Mouse (Mus musculus) cerebellum, adult 9-11 months (tissue): ENCODE results near the gene Tet1.

ENCODE experiments used
- DNase-seq: peaks from one replicate; pipeline ENCODE4 v3.0.0; 2022

Tet1 gene

GRCm38 (mm10) chr10:62891025-62891424, 17.8 kb downstream of the Tet1 start:
- DNase-seq, result no peak

- DNase-seq, result peak; percentile 58
Measured at GRCm38 (mm10) chr10:62886799-62887591, 21.8 kb downstream of the Tet1 start.

GRCm38 (mm10) chr10:62885969-62886798, 22.6 kb downstream of the Tet1 start:
- DNase-seq, result no peak

- DNase-seq, result no peak
Measured at GRCm38 (mm10) chr10:62885460-62885859, 23.3 kb downstream of the Tet1 start.

- DNase-seq, result no peak
Measured at GRCm38 (mm10) chr10:62884517-62884916, 24.3 kb downstream of the Tet1 start.

- no peak for DNase-seq
Measured at GRCm38 (mm10) chr10:62883933-62884372, 24.8 kb downstream of the Tet1 start.

GRCm38 (mm10) chr10:62881211-62881610, 27.6 kb downstream of the Tet1 start:
- no peak for DNase-seq

GRCm38 (mm10) chr10:62878056-62878455, 30.7 kb downstream of the Tet1 start:
- no peak for DNase-seq

- no peak for DNase-seq
Measured at GRCm38 (mm10) chr10:62875565-62875964, 33.2 kb downstream of the Tet1 start.

- DNase-seq, result no peak
Measured at GRCm38 (mm10) chr10:62874828-62875227, 34.0 kb downstream of the Tet1 start.

- DNase-seq, result peak; percentile 76
Measured at GRCm38 (mm10) chr10:62866035-62866791, 42.6 kb downstream of the Tet1 start.

- DNase-seq, result peak; percentile 92
Measured at GRCm38 (mm10) chr10:62865167-62866034, 43.4 kb downstream of the Tet1 start.

GRCm38 (mm10) chr10:62863563-62863962, 45.2 kb downstream of the Tet1 start:
- DNase-seq, result no peak

GRCm38 (mm10) chr10:62862435-62862834, 46.4 kb downstream of the Tet1 start:
- no peak for DNase-seq

GRCm38 (mm10) chr10:62858967-62859366, 49.8 kb downstream of the Tet1 start:
- no peak for DNase-seq

- DNase-seq, result peak; percentile 42
Measured at GRCm38 (mm10) chr10:62856690-62857290, 52.0 kb downstream of the Tet1 start.

- no peak for DNase-seq
Measured at GRCm38 (mm10) chr10:62854992-62855391, 53.8 kb downstream of the Tet1 start.

- no peak for DNase-seq
Measured at GRCm38 (mm10) chr10:62854581-62854980, 54.2 kb downstream of the Tet1 start.

GRCm38 (mm10) chr10:62851578-62851977, 57.2 kb downstream of the Tet1 start:
- no peak for DNase-seq

GRCm38 (mm10) chr10:62851025-62851424, 57.8 kb downstream of the Tet1 start:
- DNase-seq, result no peak

- DNase-seq, result no peak
Measured at GRCm38 (mm10) chr10:62848783-62849182, 60.0 kb downstream of the Tet1 start.
